Mouse (Mus musculus) intestine, postnatal 0 days (tissue): ENCODE data around the gene Cnpy3. TPM values are rescaled to one million over a fixed set of nuclear protein-coding genes. Genes with fewer than 3 reads are reported as not detected.

ENCODE experiments used
- ATAC-seq: fragments of 200-750 bp; cut with Nextera tagmentation; 2 replicates; pipeline ENCODE4 v1.8.0; 2017; ENCODE audit warnings: mild to moderate bottlenecking, moderate TSS enrichment, moderate library complexity
- H3K27ac ChIP-seq: fragments of 300-500 bp; sonication (generic); 2 replicates; pipeline ENCODE4 v1.5.1; 2014; ENCODE audit warnings: mild to moderate bottlenecking, low read depth, low read length, moderate library complexity
- H3K27me3 ChIP-seq: fragments of 300-500 bp; sonication (generic); replicated peaks from 2 replicates; pipeline ENCODE4 v1.6.1; 2014; ENCODE audit warnings: low read length, mixed read lengths; ENCODE audit not compliant: control insufficient read depth, insufficient read depth
- H3K36me3 ChIP-seq: fragments of 300-500 bp; sonication (generic); 2 replicates; pipeline ENCODE4 v1.6.1; 2014; ENCODE audit warnings: mild to moderate bottlenecking, moderate library complexity; ENCODE audit not compliant: control insufficient read depth, insufficient read depth
- H3K4me1 ChIP-seq: fragments of 300-500 bp; sonication (generic); replicated peaks from 2 replicates; pipeline ENCODE4 v1.6.1; 2014; ENCODE audit warnings: antibody characterized with exemption, low read length, mixed read lengths; ENCODE audit not compliant: control insufficient read depth, insufficient read depth
- H3K4me2 ChIP-seq: fragments of 300-500 bp; sonication (generic); replicated peaks from 2 replicates; pipeline ENCODE4 v1.6.1; 2014; ENCODE audit warnings: low read depth, mild to moderate bottlenecking, moderate library complexity
- H3K4me3 ChIP-seq: fragments of 300-500 bp; sonication (generic); 2 replicates; pipeline ENCODE4 v1.5.1; 2014; ENCODE audit warnings: low read depth, low read length
- H3K9ac ChIP-seq: fragments of 300-500 bp; sonication (generic); 2 replicates; pipeline ENCODE4 v1.6.1; 2014; ENCODE audit warnings: mild to moderate bottlenecking, low read depth, low read length
- H3K9me3 ChIP-seq: fragments of 300-500 bp; sonication (generic); 2 replicates; pipeline ENCODE4 v1.6.1; 2016; ENCODE audit warnings: mixed run types; ENCODE audit not compliant: control insufficient read depth
- CTCF ChIP-seq: sonication (generic); IDR thresholded peaks from 2 replicates; pipeline ENCODE4 v1.5.1; 2016; ENCODE audit warnings: low read depth, mild to moderate bottlenecking, control low read depth, antibody characterized with exemption, moderate library complexity
- WGBS: fragments of 180-500 bp; shearing (Covaris S2); extraction: QIAGEN DNeasy Blood & Tissue Kit; methylation state at CpG from one replicate; pipeline ENCODE4 v1.1.7; 2014; 5-methylcytosine and 5-hydroxymethylcytosine counted together
- polyA plus RNA-seq: library from polyadenylated mRNA; unstranded; fragments of >200 nt; fragmentation: Nextera tagmentation; extraction: Ambion mirVana; gene quantifications from 2 replicates; pipeline ENCODE4 v1.2.1, GENCODE M21; 2015

Cnpy3 gene
- polyA plus RNA-seq, 1 experiment from 2014 or later: 35.6 TPM

DNA sequence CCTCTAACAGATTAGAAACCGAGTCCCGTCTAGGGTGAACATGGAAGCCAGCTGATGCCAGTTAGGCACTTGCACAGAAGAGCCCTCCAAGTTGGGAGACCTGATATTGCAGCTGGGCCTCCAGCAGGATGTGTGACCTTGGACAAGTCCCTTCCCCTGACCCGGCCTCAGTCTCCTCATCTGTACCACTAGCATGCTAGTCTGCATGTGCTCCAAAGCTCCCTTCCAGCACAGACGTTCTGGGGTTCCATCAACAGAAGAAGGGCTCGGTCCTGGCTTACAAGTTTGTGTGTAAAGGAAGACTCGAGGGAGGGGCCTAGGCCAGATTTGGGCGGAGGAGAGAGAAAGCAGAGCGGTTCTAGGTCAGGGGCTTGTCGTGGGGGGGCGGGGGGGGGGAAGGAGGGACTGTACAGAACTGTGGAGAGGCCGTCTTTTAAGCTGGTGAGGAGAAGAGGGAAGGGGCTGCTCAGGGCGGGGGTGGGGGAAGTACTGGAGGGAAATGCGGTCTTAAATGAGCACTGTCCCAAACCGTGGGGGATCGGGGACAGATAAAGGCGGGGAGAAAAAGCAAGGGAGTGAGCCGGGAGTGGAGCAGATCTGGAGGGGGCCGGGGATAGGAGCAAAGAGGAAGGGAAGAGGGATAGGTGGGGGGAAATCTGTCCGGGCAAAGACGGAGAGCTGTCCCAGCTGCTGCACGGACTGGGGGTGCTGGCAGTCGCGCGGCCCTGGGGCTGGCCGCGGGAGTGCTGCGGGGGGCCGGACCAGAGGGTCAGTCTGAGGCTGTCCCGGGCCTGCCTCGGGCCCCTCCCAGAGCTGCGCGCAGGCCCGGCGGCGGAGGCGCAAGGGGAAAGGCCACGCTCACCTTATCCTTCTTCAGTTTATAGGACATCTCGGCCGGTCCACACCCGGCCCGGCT lies 47.8 kb downstream of the Cnpy3 start:
- H3K27ac ChIP-seq: peak overlapping the region; percentile 66
- H3K4me3 ChIP-seq: peak overlapping the region; percentile 72
- peak overlapping the region; percentile 71 for H3K9ac ChIP-seq
- no peaks in the 10 kb centered on the region for H3K27me3 ChIP-seq
- H3K4me2 ChIP-seq: peak overlapping the region; percentile 85
- peak; percentile 69 for ATAC-seq
- H3K4me1 ChIP-seq: peaks cover 10% of the 10 kb centered on the region; the same call in 1 of the 2 replicates
- WGBS: 3% methylated on average over 37 of the region's 41 CpGs
- H3K36me3 ChIP-seq: no peaks in the 10 kb centered on the region
- no peak for TF ChIP-seq CTCF
- H3K9me3 ChIP-seq: no peaks in the 10 kb centered on the region

DNA sequence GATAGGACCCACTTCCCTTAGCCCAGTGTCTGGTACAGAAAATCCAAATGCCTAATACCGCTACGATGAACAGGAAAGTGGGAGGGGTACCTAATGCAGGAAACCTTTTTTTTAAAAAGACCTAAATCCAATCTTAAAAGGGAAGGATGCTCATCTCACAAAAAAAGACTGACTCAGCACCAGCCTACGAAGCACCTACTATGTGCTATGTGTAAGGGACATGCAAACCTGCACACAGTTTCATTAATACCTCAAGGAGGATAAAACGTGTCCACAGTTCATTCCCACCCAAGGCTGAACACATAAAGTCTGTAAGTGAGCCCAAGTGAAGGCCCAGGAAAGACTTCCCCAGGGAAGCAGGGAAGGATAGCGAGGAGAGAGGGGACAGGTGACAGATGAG lies 49.5 kb downstream of the Cnpy3 start:
- no peak for ATAC-seq
- Histone ChIP-seq H3K4me3 (no peak overlapping the region), H3K27ac (no peak overlapping the region), H3K36me3 (peaks cover 11% of the 10 kb centered on the region; the same call in 1 of the 2 replicates), H3K4me1 (peaks cover 10% of the 10 kb centered on the region; the same call in 1 of the 2 replicates), H3K9me3 (no peaks in the 10 kb centered on the region), H3K4me2 (no peak overlapping the region), H3K9ac (no peak overlapping the region), H3K27me3 (no peaks in the 10 kb centered on the region)
- TF ChIP-seq CTCF: no peak
- 74% methylated on average over 5 of the region's 5 CpGs for WGBS

DNA sequence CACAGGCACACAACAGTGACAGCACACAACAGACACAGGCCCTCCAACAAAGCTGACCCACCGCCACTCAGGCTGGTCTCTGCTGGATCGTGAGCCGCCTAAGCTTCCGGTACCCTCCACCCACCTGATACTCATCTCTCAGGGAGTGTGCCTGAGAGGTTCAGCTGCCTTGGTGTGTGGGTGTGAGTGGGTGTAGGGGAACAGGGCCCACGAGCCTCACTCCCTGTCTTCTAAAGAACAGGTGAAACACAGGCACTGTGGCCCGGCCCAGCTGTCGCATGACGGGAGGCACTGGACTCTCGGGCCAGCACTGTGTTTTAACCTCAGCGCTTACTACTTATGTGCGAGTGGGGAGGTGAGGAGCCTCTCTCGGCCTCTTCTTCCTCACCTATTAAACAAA lies 49.9 kb downstream of the Cnpy3 start:
- no peak for ATAC-seq
- no peak for TF ChIP-seq CTCF
- Histone ChIP-seq H3K9me3 (no peaks in the 10 kb centered on the region), H3K27ac (no peak overlapping the region), H3K4me3 (no peak overlapping the region), H3K4me1 (peaks cover 10% of the 10 kb centered on the region; the same call in 1 of the 2 replicates), H3K9ac (no peak overlapping the region), H3K27me3 (no peaks in the 10 kb centered on the region), H3K36me3 (peaks cover 11% of the 10 kb centered on the region; the same call in 1 of the 2 replicates), H3K4me2 (no peak overlapping the region)
- WGBS: 89% methylated on average over 12 of the region's 12 CpGs

DNA sequence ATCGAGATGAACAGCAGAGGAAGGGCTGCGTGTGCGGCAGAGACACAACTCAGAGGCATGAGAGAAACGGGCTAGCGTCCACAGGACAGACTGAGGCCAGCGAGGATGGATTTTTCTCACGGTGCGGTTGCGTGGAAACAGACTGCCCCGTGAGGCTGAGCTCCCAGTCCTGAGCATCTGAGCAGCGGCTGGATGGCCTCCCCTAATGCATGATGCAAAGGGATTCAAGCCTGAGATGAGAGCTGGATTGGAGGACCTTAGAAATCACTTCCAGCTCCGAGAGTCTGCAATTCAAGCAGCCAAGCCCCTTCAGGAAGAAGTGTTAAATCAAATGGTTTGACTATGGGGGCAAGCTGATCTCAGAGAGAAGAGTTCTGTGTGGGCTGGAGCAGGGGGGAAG lies 50.5 kb downstream of the Cnpy3 start:
- Histone ChIP-seq H3K9me3 (no peaks in the 10 kb centered on the region), H3K4me1 (peaks cover 10% of the 10 kb centered on the region; the same call in 1 of the 2 replicates), H3K36me3 (peaks cover 11% of the 10 kb centered on the region; the same call in 1 of the 2 replicates), H3K4me2 (no peak overlapping the region), H3K9ac (no peak overlapping the region), H3K27me3 (no peaks in the 10 kb centered on the region), H3K4me3 (no peak overlapping the region), H3K27ac (no peak overlapping the region)
- TF ChIP-seq CTCF: no peak
- no peak for ATAC-seq
- 71% methylated on average over 12 of the region's 12 CpGs for WGBS

DNA sequence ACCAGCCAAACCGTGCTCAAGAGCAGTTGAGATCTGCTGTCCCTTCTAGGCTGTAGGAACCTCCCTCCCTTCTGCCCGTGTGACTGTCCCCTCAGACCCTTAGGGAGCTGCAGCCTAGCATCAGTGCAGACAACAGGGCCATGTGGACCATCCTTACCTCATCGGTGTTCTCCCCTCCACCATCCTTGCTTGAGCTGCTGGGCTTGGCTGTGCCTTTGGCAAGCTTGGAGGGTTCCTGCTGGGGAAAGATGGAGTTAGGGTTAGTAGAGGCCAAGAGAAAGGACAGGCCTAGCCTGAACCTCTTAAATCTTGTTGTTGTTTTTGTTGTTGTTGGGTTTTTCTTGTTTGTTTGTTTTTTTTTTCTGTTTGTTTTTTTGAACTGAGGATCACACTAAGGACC lies 52.1 kb downstream of the Cnpy3 start:
- ATAC-seq: no peak
- Histone ChIP-seq H3K9ac (no peak overlapping the region), H3K4me1 (peaks cover 5% of the 10 kb centered on the region; the same call in 1 of the 2 replicates), H3K36me3 (peaks cover 11% of the 10 kb centered on the region; the same call in 1 of the 2 replicates), H3K4me2 (no peak overlapping the region), H3K27me3 (no peaks in the 10 kb centered on the region), H3K9me3 (no peaks in the 10 kb centered on the region), H3K4me3 (no peak overlapping the region), H3K27ac (peak overlapping the region; percentile 28; the same call in 1 of the 2 replicates)
- 76% methylated on average over 3 of the region's 3 CpGs for WGBS
- no peak for TF ChIP-seq CTCF

DNA sequence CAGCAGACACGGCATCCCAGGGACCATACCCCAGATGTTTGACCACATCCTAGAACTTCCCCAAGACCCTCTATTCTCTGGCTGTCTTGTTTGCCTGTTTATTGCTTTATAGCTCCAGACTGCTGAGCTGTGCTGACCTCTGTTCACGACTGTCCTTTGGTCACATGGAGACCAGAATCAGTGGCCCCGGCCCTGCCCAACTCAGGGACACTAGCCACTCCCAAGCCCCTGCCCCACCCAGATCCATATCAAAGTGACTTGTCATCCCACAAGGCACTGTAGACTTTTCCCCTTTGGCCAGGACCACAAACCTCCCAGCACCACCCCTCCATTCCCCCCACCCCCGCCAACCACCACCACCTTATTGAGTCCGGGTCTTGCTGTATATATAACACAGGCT lies 52.8 kb downstream of the Cnpy3 start:
- H3K4me2 ChIP-seq: 0 out of 2 replicates have a peak overlapping the region, but pooled peaks have one; percentile 6
- H3K9ac ChIP-seq: no peak overlapping the region
- ATAC-seq: peak; percentile 60
- no peaks in the 10 kb centered on the region for H3K27me3 ChIP-seq
- H3K27ac ChIP-seq: no peak overlapping the region
- no peaks in the 10 kb centered on the region for H3K9me3 ChIP-seq
- H3K4me3 ChIP-seq: no peak overlapping the region
- H3K4me1 ChIP-seq: peaks cover 5% of the 10 kb centered on the region; the same call in 1 of the 2 replicates
- WGBS: 50% methylated on average over 5 of the region's 5 CpGs
- no peak for TF ChIP-seq CTCF
- H3K36me3 ChIP-seq: peaks cover 11% of the 10 kb centered on the region; the same call in 1 of the 2 replicates
